Mouse (Mus musculus) B cell, adult 2 months (primary cell): ENCODE results near the gene Nfat5.

ENCODE experiments used
- DNase-seq, 2 experiments: peaks; one replicate each; pipeline ENCODE4 v3.0.0; 2022

The Nfat5 gene

DNA sequence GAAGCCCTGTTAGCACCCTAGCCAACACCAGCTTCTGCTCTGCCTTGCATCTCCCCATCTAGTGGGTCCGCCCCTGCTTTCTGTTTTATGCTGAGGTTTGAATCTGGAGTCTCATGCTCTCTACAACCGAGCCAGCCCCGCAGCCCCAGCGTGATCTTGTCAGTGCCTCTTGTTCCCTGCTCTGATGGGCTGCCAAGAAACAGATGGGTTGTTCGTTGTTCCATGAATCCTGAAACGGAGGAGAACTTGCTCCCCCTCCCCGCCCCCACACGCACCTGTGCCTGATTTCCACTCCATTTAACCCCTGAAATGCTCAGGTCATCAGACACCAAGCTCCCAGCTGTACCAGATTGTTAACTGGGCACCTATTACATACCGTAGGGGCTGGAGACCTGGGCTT lies 106.2 kb downstream of the Nfat5 start:
- DNase-seq, result no peak

GRCm38 (mm10) chr8:107401866-107402265 lies 108.6 kb downstream of the Nfat5 start:
- DNase-seq, result no peak

DNA sequence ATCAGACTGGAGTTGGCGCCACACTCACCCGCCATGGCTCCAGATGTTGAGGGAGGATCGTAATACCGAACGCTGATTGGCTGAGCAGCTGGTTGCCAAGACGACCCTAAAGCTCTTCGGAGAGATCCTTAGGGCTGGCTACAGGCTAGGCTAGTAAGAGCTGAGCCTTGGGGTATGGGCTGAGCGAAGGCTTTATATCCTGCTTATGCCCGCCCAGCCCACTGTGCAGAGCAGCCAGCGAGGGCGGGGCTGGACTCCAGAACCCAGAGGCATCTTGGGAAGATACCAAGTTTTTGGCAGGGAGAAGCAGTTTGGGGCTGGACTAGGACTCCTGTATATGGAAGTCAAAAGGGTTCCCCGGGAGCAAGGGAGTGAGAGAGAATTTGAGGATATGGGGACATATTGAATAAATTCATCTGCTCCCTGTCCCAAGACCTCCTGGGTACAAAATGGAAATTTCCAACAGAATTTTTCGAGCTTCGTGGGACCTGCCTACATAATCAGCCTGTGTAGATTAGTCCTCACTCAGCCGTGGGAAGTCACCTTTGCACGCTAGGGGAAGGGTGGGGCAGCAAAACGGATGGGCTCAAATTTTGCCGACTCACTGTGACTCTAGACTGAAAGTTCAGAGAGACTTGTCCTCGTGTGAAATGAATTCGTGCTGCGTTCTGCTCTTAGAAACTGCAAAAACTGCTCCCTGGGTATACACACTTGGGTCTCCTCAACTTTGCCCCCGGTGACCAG lies 109.9 kb downstream of the Nfat5 start, which contains the start of gene Nqo1:
Nqo1 (minus strand) TSS at position 169 of the 744 bp plus-strand sequence.
- DNase-seq, result peak; percentile 16 to 18

GRCm38 (mm10) chr8:107404057-107404456 lies 110.8 kb downstream of the Nfat5 start:
- no peak for DNase-seq

DNA sequence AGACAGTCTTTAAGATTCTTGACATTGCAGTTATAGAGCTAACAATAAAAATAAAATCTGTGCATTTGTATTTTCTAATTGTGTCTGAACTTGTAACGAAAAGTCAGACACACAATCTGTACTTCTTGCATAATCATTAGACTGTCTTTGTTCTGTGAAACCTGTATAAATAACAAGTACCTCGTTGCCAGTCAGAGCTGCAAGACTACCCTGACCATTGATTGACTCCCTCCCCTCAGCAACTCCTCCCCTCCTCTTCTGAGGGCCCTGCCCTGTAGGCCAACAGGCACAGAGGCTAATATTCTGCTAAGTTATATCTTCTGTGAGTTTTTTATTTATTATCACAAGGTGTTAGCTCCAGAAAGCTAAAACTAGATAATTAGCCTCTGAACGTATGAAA lies 112.7 kb downstream of the Nfat5 start:
- no peak for DNase-seq

- peak; percentile 13 to 15 for DNase-seq
Observed at GRCm38 (mm10) chr8:107411391-107411790, 118.1 kb downstream of the Nfat5 start.

- DNase-seq, result no peak
Observed at GRCm38 (mm10) chr8:107412552-107412951, 119.3 kb downstream of the Nfat5 start.

- no peak for DNase-seq
Observed at GRCm38 (mm10) chr8:107413881-107414280, 120.6 kb downstream of the Nfat5 start.

DNA sequence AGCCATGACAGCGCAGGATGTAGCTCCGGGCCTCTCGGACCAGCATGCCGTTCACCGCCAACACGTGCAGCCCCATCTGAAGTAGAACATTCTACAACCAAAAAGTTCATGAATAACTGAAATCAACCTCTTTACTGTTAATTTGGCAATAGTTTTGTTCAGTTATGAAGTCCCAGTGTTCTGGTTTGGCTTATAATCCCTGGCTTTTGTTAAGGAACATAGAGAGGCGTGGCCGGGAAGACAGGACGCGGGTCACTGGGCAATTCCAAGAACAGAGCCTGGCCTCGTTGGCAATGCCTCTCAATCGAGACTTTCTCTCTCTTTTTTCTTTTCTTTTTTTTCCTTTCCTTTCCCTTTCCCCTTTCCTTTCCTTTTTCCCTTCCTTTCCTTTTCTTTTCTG lies 123.7 kb downstream of the Nfat5 start:
- no peak for DNase-seq

- DNase-seq, result no peak
Observed at GRCm38 (mm10) chr8:107424176-107424575, 130.9 kb downstream of the Nfat5 start.

- DNase-seq, result peak; percentile 98
Observed at GRCm38 (mm10) chr8:107424597-107425229, 131.4 kb downstream of the Nfat5 start, which contains the start of gene Nob1. TSS of gene Nob1 (minus strand) at chr8:107425051.

DNA sequence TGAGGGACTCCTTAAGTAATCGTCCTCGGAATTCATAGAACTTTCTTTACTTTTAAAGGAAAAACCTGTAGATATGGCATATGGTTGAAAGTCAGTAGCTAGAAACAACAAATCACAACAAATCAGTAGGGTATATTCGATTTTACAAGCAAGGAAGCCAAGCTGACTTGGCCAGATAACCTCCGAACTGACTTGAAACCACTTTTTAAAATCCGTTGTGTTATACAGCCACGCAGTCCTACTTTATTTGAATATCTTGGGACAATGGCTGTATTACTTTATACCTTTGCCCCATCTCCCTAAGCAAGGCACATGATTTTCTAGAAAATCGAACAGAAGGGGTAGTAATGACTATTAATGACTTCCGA lies 131.9 kb downstream of the Nfat5 start:
- no peak for DNase-seq
